Mouse (Mus musculus): ENCODE data around the gene Ap1ar. TPM values are rescaled to one million over a fixed set of nuclear protein-coding genes. Genes with fewer than 3 reads are reported as not detected.

The Ap1ar gene
- total RNA-seq, 2 experiments from 2014 or later = 79.4 to 83.4 TPM

- intact Hi-C loops (cut with DNase I) = no loop called here
- DNase-seq (ENCODE audit: low spot score in 2 of 2) = no peak
Observed at GRCm38 (mm10) chr3:127843941-127844327, 6.6 kb upstream of the Ap1ar start.

- DNase-seq (ENCODE audit: low spot score in 2 of 2) = no peak
- intact Hi-C loops (cut with DNase I) = no loop called here
Observed at GRCm38 (mm10) chr3:127843324-127843940, 6.1 kb upstream of the Ap1ar start.

GRCm38 (mm10) chr3:127841926-127842325 lies 4.6 kb upstream of the Ap1ar start:
- intact Hi-C loops (cut with DNase I) = no loop called here
- no peak for DNase-seq (ENCODE audit: low spot score in 2 of 2)

- intact Hi-C loops (cut with DNase I) = no loop called here
Observed at GRCm38 (mm10) chr3:127837972-127838644, 785 bp upstream of the Ap1ar start.

GRCm38 (mm10) chr3:127836798-127837153 lies 547 bp downstream of the Ap1ar start:
- DNase-seq (ENCODE audit: low spot score in 2 of 2) = no peak
- intact Hi-C loops (cut with DNase I) = no loop called here

More at GRCm38 (mm10) chr3:127837972-127838644, 785 bp upstream of the Ap1ar start:
- no peak for DNase-seq (ENCODE audit: low spot score in 2 of 2)

- intact Hi-C loops (cut with DNase I) = no loop called here
Observed at GRCm38 (mm10) chr3:127835594-127835993, 1.7 kb downstream of the Ap1ar start.

GRCm38 (mm10) chr3:127834040-127834439 lies 3.3 kb downstream of the Ap1ar start:
- no peak for DNase-seq (ENCODE audit: low spot score in 2 of 2)
- intact Hi-C loops (cut with DNase I) = no loop called here

More at GRCm38 (mm10) chr3:127835594-127835993, 1.7 kb downstream of the Ap1ar start:
- no peak for DNase-seq (ENCODE audit: low spot score in 2 of 2)

- no peak for DNase-seq (ENCODE audit: low spot score in 2 of 2)
- intact Hi-C loops (cut with DNase I) = no loop called here
Observed at GRCm38 (mm10) chr3:127831079-127831478, 6.2 kb downstream of the Ap1ar start.

- intact Hi-C loops (cut with DNase I) = no loop called here
Observed at GRCm38 (mm10) chr3:127830183-127830582, 7.1 kb downstream of the Ap1ar start.

GRCm38 (mm10) chr3:127827123-127827522 lies 10.2 kb downstream of the Ap1ar start:
- no peak for DNase-seq (ENCODE audit: low spot score in 2 of 2)
- intact Hi-C loops (cut with DNase I) = no loop called here

More at GRCm38 (mm10) chr3:127830183-127830582, 7.1 kb downstream of the Ap1ar start:
- DNase-seq (ENCODE audit: low spot score in 2 of 2) = no peak

GRCm38 (mm10) chr3:127826503-127826902 lies 10.8 kb downstream of the Ap1ar start:
- no peak for DNase-seq (ENCODE audit: low spot score in 2 of 2)
- intact Hi-C loops (cut with DNase I) = no loop called here

- intact Hi-C loops (cut with DNase I) = no loop called here
- DNase-seq (ENCODE audit: low spot score in 2 of 2) = no peak
Observed at GRCm38 (mm10) chr3:127823886-127824863, 13.1 kb downstream of the Ap1ar start.

- intact Hi-C loops (cut with DNase I) = no loop called here
- no peak for DNase-seq (ENCODE audit: low spot score in 2 of 2)
Observed at GRCm38 (mm10) chr3:127821209-127821608, 16.1 kb downstream of the Ap1ar start.

- intact Hi-C loops (cut with DNase I) = no loop called here
- DNase-seq (ENCODE audit: low spot score in 2 of 2) = no peak
Observed at GRCm38 (mm10) chr3:127820400-127820799, 16.9 kb downstream of the Ap1ar start.

GRCm38 (mm10) chr3:127818694-127819663 lies 18.3 kb downstream of the Ap1ar start:
- DNase-seq (ENCODE audit: low spot score in 2 of 2) = no peak
- intact Hi-C loops (cut with DNase I) = no loop called here

GRCm38 (mm10) chr3:127817120-127817683 lies 20.1 kb downstream of the Ap1ar start:
- DNase-seq (ENCODE audit: low spot score in 2 of 2) = no peak

GRCm38 (mm10) chr3:127809103-127809502 lies 28.2 kb downstream of the Ap1ar start:
- intact Hi-C loops (cut with DNase I) = no loop called here
- DNase-seq (ENCODE audit: low spot score in 2 of 2) = no peak

More at GRCm38 (mm10) chr3:127817120-127817683, 20.1 kb downstream of the Ap1ar start:
- intact Hi-C loops (cut with DNase I) = no loop called here

GRCm38 (mm10) chr3:127807846-127808245 lies 29.5 kb downstream of the Ap1ar start:
- intact Hi-C loops (cut with DNase I) = no loop called here
- no peak for DNase-seq (ENCODE audit: low spot score in 2 of 2)

- no peak for DNase-seq (ENCODE audit: low spot score in 2 of 2)
- intact Hi-C loops (cut with DNase I) = no loop called here
Observed at GRCm38 (mm10) chr3:127805991-127806390, 31.3 kb downstream of the Ap1ar start.
